Mouse (Mus musculus) mouse embryonic stem cell (cell line): Measurements from ENCODE around the gene Olfr1480.

Source experiments
- in situ Hi-C, 2 experiments: fragments of 300-500 bp; cut with MboI; formaldehyde crosslinking; loops; 1 replicate in 1 of 2; 3 replicates in 1 of 2; pipeline ENCODE4 v1.14.3; 2019 to 2020; ENCODE audit warnings: low sequenced_read_pairs in 2 of 2, low pct_unique_long_range_greater_than_20kb in 1 of 2, mixed read lengths in 1 of 2; ENCODE audit not compliant: unreplicated experiment in 1 of 2

Gene Olfr1480

DNA sequence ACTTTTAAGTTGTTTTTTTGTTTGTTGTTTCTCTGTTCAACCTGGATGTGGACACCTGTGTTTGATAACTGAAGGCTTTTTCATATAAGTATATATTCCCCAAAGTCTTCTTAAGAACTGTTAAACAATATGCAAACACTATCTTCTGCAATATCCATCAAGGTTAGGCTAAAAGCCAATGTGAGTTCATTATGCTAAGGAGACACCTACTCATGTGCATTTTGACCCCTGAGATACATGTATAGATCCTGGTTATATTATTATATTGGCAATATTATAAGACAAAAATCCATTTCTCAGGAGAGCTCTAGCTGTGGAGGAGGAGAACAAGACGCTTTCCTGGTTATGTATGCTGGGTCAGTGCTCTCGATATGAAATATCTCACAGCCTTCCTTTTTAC is at the start of gene Olfr1480:
Olfr1480 (plus strand) TSS at position 301 of the 400 bp plus-strand sequence.
- in situ Hi-C loops: no loop called here

DNA sequence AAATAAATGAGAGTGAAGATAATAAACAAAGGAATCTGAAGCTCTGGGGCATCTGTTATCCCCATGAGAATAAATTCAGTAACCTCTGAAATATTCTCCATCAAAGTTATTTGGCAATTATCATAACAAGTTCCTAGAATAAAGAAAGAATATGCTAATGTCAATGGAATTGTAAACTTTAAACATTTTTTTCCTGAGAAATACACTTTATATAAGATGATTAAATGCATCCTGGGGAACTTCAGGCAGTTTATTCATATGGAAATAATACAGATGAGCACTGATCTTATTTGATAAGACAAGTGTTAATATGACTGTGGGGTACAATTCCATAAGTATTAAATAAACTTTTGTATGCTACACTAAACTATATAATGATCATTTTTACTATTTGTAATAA is 47.6 kb upstream of the Olfr1480 start, which contains the start of gene Olfr1475:
Olfr1475 (minus strand) TSS at position 101 of the 400 bp plus-strand sequence.
- in situ Hi-C loops: no loop called here

DNA sequence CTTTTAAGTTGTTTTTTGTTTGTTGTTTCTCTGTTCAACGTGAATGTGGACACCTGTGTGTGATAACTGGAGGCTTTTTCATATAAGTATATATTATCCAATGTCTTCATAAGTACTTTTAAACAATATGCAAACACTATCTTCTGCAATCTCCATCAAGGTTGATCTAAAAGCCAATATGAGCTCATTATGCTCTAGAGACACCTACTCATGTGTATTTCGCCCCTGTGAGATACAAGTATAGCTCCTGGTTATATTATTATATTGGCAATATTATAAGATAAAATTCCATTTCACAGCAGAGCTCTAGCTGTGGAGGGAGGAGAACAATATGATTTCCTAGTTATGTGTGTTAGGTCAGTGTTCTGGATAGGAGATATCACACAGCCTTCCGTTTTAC is 27.5 kb upstream of the Olfr1480 start, which contains the start of gene Olfr1477:
Olfr1477 (plus strand) TSS at position 301 of the 400 bp plus-strand sequence.
- in situ Hi-C loops: no loop called here
